Mouse (Mus musculus) embryonic fibroblast, embryonic 13.5 days (primary cell): Measurements from ENCODE around the gene Gtpbp4. TPM values are rescaled to one million over a fixed set of nuclear protein-coding genes. Genes with fewer than 3 reads are reported as not detected.

Source experiments
- H3K27ac ChIP-seq: 2 replicates; pipeline ENCODE4 v1.5.1; 2012; ENCODE audit warnings: low read length, control low read depth, inconsistent platforms; ENCODE audit not compliant: insufficient read depth
- H3K4me1 ChIP-seq: 2 replicates; pipeline ENCODE4 v1.6.1; 2011; ENCODE audit warnings: low read length; ENCODE audit not compliant: control insufficient read depth, insufficient read depth
- H3K4me3 ChIP-seq: 2 replicates; pipeline ENCODE4 v1.5.1; 2011; ENCODE audit warnings: mild to moderate bottlenecking, control low read depth, low read length; ENCODE audit not compliant: insufficient read depth
- CTCF ChIP-seq: IDR thresholded peaks from 2 replicates; pipeline ENCODE4 v1.5.1; 2011; ENCODE audit warnings: mild to moderate bottlenecking, control low read depth, low read length, moderate library complexity, borderline replicate concordance; ENCODE audit not compliant: insufficient read depth
- POLR2A ChIP-seq: IDR thresholded peaks from 2 replicates; pipeline ENCODE4 v1.6.1; 2011; ENCODE audit warnings: low read depth, mild to moderate bottlenecking, control low read depth, low read length, moderate library complexity
- polyA plus RNA-seq: library from polyadenylated mRNA; stranded (reverse); fragments of >200 nt; gene quantifications from 2 replicates; pipeline ENCODE4 v1.2.4, GENCODE M21; 2011; ENCODE audit warnings: low read depth; ENCODE audit not compliant: missing spikeins, insufficient read length

The Gtpbp4 gene
- 61.8 and 63.6 TPM in 2 replicates for polyA plus RNA-seq

DNA sequence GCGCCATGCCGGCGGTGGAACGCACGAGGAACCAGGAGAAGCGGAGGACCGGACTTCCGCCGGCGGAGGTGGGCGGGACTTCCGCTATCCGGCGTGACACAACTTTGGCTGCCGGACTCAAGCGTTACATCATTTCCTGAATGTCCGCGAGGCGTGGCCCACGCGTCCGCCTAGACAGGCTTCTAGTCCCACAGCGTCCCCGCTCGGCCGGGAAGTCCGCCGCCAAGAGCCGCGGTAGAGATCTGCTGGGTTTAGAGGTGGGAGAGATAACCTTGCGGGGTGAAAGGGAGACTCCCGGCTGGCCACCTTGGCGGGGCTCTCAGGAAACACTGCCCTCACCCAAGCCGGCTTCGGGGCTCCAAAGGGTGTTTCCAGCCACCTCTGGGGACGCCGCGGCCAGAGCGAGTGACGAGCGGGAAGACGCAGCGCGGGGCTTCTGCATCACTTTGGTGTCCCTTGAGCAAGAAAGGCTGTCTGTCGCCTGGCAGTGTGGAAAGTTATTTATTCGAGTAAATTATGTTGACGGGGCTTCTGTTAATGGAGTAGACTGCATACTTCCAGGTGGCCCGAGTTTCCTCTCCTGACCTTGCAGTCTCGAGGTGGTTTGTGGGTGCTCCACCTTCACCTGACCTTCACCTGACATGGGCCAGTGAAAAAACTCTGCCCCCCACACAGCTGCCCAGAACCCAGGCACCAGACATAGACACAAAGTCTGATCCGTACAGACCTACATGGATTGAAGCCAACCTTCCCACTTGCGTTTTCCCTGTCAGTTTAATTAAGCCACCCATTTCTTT, at the start of gene Gtpbp4:
TSS of gene Gtpbp4 (minus strand) at position 94 of the 797 bp plus-strand sequence.
- Histone ChIP-seq H3K4me1 (no peaks in the 10 kb centered on the region), H3K27ac (no peak within 1 kb of the TSS), H3K4me3 (peak within 1 kb of the TSS; percentile 96)
- TF ChIP-seq POLR2A: peak; percentile 75
- TF ChIP-seq CTCF: peak; percentile 55; the same call in 1 of the 2 replicates

DNA sequence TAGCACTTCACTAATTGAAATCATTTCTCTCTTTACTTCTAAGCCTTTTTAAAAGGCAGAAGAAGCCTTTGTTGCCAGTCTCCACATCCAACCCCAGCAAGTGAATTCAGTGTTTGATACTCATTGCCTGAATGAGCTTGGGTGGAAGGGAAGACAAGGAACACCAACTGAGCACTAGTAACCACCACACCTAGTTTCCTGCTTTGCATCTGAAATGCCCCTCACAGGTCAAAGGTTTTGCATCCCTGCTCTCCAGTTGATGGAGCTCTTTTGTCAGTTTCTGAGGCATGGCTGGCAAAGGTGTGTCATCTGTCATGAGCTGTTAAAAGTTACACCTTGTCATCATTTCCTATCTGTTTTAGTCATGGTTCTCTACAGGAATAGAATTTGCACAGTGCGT, 48.8 kb upstream of the Gtpbp4 start:
- H3K4me3 ChIP-seq: no peak overlapping the region
- TF ChIP-seq POLR2A: no peak
- TF ChIP-seq CTCF: no peak
- no peak overlapping the region for H3K27ac ChIP-seq
- H3K4me1 ChIP-seq: no peaks in the 10 kb centered on the region

DNA sequence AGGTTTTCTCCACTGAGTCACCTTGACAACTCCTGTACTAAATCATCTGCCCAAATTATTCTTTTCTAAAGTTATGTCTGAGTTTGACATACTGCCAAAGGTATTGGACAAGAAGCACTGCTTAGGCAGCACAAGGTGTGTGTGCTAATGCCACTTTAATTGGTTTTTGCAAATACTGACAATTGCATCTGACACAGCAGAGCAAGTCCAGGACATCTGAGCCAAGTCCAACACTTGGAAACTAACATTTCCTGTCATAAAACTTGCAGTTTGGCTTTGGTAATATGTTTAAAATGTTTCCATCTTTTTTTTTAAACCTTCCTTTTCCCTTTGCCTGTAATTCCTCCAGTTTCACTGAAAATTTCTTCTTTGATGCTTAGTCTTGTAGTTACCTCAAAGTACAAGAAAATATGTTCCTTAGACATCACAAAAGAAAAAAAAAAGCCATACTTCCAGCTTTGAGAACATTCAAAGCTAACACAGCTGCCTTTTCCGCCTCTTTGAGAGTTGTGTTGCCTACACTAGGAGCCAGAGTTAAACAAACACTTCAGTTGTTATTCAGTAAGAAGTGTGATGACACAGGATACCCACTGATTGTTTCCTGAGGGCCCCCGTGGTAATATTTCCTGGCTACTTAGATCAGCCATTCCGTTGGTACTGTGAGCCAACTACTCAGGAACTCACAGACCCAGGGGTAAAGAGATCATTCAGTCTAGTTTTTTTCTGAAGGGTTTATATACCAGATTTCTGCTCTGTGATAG, 47.6 kb upstream of the Gtpbp4 start:
- Histone ChIP-seq H3K4me1 (no peaks in the 10 kb centered on the region), H3K27ac (no peak overlapping the region), H3K4me3 (no peak overlapping the region)
- TF ChIP-seq CTCF (no peak), POLR2A (no peak)

DNA sequence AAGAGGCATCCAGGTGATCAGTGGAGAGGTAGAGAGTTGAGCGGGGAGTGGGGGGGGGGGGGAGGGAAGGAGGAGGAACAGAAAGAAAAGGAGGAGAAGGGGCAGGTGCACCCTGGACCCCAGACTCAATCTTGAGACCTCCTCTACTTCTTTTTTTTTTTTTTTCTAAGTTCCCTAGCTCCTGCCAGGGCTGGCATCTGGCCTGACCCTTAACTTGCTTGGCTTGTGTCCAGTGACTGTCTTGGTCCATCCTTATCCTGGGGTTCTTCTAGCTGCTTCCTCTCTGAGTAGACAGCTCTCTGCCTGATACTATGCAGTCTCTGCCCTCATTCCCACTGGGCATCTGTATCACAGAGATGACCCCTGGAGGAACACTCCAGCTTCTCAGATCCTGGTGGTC, 44.7 kb upstream of the Gtpbp4 start:
- no peak overlapping the region for H3K27ac ChIP-seq
- TF ChIP-seq CTCF: no peak
- no peak for TF ChIP-seq POLR2A
- no peak overlapping the region for H3K4me3 ChIP-seq
- H3K4me1 ChIP-seq: no peaks in the 10 kb centered on the region

DNA sequence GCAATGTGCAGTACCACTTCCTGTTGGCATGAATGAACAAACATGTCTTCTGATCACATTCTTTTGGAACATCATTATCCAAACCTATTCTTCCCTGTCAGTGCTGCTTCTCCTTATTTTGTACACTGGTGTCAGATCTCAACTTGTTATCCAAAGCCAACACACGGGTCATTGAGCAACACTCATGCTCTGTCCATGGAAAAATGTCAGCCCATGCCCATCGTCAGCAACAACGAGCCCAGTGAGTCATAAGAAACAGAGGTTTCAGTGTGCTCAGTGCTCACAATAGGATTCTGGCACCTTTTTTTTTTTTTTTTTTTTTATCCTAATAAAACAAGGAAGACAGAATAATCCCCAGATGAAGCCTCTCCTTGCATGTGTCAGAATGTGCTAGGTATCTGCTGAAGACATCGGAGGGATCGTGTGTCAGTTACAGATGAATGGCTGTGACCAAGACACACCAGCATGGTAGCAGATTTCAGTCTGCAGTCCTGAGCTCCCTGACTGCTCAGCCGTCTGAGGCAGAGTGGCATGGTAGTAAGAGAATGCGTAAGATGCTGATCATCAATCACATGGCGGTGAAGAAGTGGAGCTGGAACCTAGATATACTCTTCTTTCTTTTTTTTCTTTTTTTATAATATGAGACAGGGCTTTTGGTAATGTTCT, 36.2 kb upstream of the Gtpbp4 start:
- Histone ChIP-seq H3K4me1 (0 out of 2 replicates have a peak, but pooled peaks cover 2% of the 10 kb centered on the region), H3K27ac (no peak overlapping the region), H3K4me3 (no peak overlapping the region)
- TF ChIP-seq POLR2A (no peak), CTCF (no peak)

DNA sequence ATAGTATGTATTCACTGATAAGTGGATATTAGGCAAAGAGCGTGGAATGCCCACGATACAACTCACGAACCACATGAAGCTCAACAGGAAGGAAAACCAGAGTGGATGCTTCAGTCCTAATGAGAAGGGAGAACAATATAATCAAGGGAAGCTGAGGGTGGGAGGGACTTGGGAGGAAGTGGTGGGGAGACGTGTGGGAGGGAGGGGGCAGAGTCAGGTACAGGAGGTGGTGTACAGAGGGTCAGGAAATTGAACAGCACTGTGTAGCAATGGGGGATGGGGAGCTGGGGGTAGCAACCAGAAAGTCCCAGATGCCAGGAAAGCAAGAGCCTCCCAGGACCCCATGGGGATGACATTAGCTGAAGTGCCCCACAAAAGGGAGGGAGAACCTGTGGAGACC, 34.5 kb upstream of the Gtpbp4 start:
- no peak overlapping the region for H3K27ac ChIP-seq
- no peak overlapping the region for H3K4me3 ChIP-seq
- TF ChIP-seq POLR2A: no peak
- no peak for TF ChIP-seq CTCF
- 0 out of 2 replicates have a peak, but pooled peaks cover 4% of the 10 kb centered on the region for H3K4me1 ChIP-seq

DNA sequence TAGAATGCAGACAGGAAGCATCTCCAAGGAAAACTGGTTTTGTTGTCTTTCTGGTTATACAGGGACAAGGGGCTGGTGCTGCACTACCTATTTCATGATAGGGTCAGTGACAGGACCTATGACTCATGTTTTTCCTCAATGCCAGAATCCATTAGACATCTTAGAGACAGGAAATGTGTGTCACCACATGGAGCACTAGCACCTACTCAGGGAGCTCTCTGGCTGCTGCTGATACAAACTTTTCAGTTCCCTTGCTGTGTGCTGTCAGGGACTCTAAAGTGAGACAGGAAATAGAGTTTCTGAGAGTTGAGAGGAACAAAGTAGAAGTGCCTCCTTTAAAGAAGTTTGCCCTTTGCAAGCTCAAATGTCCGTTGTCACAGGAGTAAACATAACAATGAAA, 31.4 kb upstream of the Gtpbp4 start:
- Histone ChIP-seq H3K4me3 (no peak overlapping the region), H3K4me1 (0 out of 2 replicates have a peak, but pooled peaks cover 4% of the 10 kb centered on the region), H3K27ac (no peak overlapping the region)
- no peak for TF ChIP-seq CTCF
- no peak for TF ChIP-seq POLR2A

DNA sequence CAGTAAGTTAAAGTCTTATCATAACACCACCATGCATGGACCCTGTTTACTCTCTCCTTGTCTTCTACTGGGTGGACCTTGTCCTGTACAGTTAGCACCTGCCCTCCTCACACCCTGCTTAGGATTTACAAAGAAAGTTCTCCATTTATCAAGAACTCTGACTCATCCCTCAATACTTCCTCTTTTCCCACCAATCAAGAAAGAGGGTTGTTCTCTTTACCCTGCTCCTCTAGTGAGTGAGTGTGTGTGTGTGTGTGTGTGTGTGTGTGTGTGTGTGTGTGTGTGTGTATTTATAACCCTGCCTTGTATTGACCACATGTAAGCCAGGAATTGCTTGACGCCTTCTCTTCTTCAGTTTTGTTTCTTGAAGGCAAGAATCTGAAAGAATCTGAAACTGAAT, 26.7 kb upstream of the Gtpbp4 start:
- H3K4me1 ChIP-seq: 0 out of 2 replicates have a peak, but pooled peaks cover 4% of the 10 kb centered on the region
- TF ChIP-seq POLR2A (no peak), CTCF (no peak)
- H3K4me3 ChIP-seq: no peak overlapping the region
- H3K27ac ChIP-seq: no peak overlapping the region

DNA sequence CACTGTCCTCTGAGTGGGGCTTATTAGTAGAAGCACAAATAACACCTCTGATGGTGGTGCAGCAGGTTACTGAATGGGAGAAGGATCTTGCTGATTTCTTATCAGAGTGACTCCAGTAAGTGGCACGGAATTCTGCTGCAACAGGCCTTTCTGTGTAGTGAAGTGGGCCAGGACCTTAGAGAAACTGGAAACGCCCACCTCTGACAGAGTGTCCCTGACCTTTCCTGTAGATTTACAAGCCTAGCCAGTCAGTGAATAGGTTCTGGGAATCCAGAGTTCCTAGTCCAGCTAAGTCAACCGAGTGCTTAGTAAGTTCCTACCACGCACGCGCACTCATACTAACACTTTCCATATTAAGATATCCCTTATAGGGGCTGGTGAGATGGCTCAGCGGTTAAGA, 25.7 kb upstream of the Gtpbp4 start:
- Histone ChIP-seq H3K4me3 (no peak overlapping the region), H3K27ac (no peak overlapping the region), H3K4me1 (no peaks in the 10 kb centered on the region)
- TF ChIP-seq CTCF (no peak), POLR2A (no peak)
